Mouse (Mus musculus): ENCODE results near the gene Fam89a. TPM values are rescaled to one million over a fixed set of nuclear protein-coding genes. Genes with fewer than 3 reads are reported as not detected.

Gene Fam89a
- not detected in 2 replicates for total RNA-seq (2017)

GRCm38 (mm10) chr8:124751709-124752173, at the start of gene Fam89a:
Gene Fam89a (minus strand): TSS chr8:124751832.
- ATAC-seq (ENCODE audit: extremely low read depth, insufficient number of reproducible peaks, low FRiP score, poor library complexity, severe bottlenecking) = peak; percentile 43

- ATAC-seq (ENCODE audit: extremely low read depth, insufficient number of reproducible peaks, low FRiP score, poor library complexity, severe bottlenecking) = no peak
Observed at GRCm38 (mm10) chr8:124800542-124800941, 48.9 kb upstream of the Fam89a start.

DNA sequence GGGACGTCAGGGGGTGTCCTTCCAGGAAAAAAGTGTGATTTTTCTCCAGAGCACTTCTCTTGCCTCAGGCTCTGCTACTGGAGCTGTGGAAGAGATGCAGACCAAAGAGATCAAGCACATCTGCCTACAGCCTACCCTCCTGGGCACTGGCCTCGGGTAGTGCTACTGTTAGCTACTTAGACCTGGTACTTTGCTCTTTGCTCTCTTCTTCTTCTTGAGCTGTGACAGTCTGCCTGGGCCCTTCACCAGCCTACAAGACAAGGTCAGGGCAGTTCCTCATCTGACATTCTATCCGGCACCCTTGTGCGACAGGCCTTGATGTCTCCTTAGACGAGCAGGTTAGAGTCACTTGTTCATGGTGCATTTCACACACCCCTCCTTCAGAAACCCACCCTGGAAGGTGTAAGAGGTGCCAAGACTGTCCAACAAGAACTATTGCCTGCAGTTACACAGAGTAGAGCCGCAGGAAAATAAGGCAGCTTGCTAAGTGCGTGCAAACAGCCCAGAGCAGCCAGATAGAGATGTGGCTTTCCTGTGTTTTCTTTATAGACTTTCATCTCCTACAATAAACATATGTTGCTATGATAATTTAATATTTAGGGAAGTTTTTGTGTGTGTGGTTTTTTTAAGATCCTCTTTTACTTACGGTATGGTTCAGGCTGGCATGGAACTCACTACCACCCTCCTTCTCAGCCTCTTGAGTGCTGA, 44.3 kb upstream of the Fam89a start:
- ATAC-seq (ENCODE audit: extremely low read depth, insufficient number of reproducible peaks, low FRiP score, poor library complexity, severe bottlenecking) = no peak

GRCm38 (mm10) chr8:124794486-124794780, 42.8 kb upstream of the Fam89a start:
- no peak for ATAC-seq (ENCODE audit: extremely low read depth, insufficient number of reproducible peaks, low FRiP score, poor library complexity, severe bottlenecking)

- ATAC-seq (ENCODE audit: extremely low read depth, insufficient number of reproducible peaks, low FRiP score, poor library complexity, severe bottlenecking) = no peak
Observed at GRCm38 (mm10) chr8:124793661-124794485, 42.2 kb upstream of the Fam89a start.

DNA sequence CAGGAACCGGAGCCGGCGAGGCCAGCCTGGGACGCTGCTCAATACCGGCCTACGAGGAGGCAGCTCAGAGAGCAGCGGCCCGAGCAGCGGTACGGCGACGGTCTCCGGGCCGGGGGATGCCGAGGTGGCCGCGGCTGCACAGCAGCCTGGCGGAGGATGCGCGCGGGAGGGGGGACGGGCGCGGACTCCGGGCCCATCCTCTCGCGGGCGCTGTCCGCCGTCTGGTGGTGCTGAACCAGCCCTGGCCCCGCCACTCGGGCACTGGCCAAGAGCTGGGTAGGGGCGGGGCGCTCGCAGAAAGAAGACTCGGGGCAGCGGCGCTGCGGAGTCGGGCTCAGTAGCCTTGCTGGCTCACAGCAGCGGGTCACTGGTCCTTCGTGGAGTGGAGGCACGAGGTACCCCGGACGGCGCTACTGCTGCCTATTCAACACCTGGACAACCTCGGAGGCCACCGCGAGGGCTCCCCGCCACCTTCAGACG, 41.6 kb upstream of the Fam89a start:
- peak; percentile 31; the same call in 1 of the 2 replicates for ATAC-seq (ENCODE audit: extremely low read depth, insufficient number of reproducible peaks, low FRiP score, poor library complexity, severe bottlenecking)

DNA sequence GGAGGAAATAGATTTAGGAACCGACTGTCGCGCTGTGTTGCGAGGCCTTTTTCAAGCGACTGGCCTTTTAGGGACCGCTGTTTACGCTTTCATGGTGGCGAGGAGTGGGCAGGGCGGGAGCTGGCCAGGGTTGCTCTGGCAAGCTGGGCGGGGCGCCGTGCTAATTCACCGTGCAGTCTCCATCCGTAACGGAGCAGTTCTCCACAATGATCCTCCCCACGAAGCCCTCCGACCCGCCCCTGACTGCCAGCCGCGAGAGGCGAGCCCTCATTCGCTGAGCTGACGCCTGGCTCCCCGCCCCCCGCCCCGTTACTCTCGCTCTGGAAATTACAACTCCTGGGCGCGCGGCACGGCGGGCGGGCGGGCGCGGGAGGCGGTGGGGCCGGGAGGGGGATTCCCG, 41.1 kb upstream of the Fam89a start, which contains the start of gene Trim67:
TSS of gene Trim67 (plus strand) at position 385 of the 400 bp plus-strand sequence.
- ATAC-seq (ENCODE audit: extremely low read depth, insufficient number of reproducible peaks, low FRiP score, poor library complexity, severe bottlenecking) = no peak

DNA sequence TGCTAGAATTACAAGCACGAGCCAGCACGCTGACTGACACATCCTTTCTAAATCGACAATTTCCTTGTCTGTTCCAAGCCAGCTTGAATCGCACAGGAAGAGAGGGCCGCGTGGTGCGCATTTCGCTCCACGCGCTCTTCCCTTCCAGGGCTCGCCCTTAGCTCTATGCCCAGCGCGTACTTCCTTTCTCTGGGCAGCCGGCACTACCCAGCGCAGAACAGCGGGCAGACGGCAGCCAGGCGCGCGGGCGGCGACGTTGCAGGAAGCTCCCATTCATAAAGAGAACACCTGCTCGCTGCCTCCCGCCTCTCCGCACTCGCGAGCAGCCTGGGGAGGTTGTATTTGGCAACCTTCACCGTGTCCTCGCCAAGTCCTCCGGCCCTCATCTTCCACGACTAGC, 40.6 kb upstream of the Fam89a start:
- ATAC-seq (ENCODE audit: extremely low read depth, insufficient number of reproducible peaks, low FRiP score, poor library complexity, severe bottlenecking) = no peak

GRCm38 (mm10) chr8:124791751-124792150, 40.1 kb upstream of the Fam89a start:
- ATAC-seq (ENCODE audit: extremely low read depth, insufficient number of reproducible peaks, low FRiP score, poor library complexity, severe bottlenecking) = no peak

- no peak for ATAC-seq (ENCODE audit: extremely low read depth, insufficient number of reproducible peaks, low FRiP score, poor library complexity, severe bottlenecking)
Observed at GRCm38 (mm10) chr8:124790676-124791075, 39.0 kb upstream of the Fam89a start.

GRCm38 (mm10) chr8:124784613-124785012, 33.0 kb upstream of the Fam89a start:
- no peak for ATAC-seq (ENCODE audit: extremely low read depth, insufficient number of reproducible peaks, low FRiP score, poor library complexity, severe bottlenecking)

DNA sequence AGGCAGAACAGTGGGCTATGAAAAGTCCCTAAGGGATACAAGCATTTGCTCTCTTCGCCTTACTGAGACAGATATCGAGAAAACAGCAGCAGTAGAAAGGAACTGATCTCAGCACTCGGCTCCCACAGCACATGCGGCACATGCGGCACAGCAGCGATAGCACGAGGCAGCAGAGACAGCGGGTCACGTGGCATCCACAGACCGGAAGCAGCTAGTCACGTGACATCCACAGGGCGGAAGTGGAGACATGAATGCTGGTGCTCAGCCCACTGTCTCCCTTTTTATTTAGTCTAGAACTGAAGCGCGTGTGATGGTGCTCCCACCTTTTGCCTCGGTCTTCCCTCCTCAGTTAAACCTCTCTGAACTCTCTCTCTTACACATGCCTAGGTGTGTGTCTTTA, 31.6 kb upstream of the Fam89a start:
- ATAC-seq (ENCODE audit: extremely low read depth, insufficient number of reproducible peaks, low FRiP score, poor library complexity, severe bottlenecking) = no peak

DNA sequence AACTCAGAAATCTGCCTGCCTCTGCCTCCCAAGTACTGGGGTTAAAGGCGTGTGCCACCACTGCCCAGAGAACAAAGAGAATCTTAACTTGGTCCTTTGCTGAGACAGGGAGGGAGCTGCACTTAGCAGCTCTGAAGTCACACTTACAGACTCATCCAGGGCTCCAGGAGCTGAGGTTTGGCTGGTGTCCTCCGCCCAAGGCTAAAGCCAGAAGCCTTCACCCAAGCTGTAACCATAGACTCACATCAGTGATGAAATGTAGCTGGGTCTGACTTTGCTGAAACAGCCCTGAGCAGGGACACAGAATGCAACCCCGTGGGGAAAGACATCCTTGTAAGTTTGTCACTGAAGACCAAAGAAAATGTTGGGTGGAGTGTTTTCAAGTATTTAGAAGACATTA, 30.8 kb upstream of the Fam89a start:
- no peak for ATAC-seq (ENCODE audit: extremely low read depth, insufficient number of reproducible peaks, low FRiP score, poor library complexity, severe bottlenecking)

- ATAC-seq (ENCODE audit: extremely low read depth, insufficient number of reproducible peaks, low FRiP score, poor library complexity, severe bottlenecking) = no peak
Observed at GRCm38 (mm10) chr8:124780236-124780635, 28.6 kb upstream of the Fam89a start.

DNA sequence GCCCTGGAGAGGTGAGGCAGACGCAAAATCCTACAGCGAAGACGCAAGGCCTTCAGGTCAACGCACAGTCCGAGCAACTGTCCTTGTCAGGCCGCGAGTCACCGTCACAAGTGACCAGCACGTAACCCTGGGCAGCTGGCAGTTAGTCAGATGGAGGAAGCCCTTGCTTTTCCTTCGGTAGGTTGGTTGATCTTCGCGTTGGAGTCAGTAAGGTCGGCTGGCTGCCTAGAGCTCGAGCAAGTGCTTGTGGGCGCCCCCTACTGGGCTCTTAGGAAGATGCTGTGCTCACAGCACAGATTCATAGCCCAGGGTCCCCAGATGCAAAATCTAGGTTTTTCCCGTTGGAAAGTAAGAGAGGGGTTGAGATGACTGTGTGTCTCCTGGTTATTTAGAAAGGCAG, 24.1 kb upstream of the Fam89a start:
- ATAC-seq (ENCODE audit: extremely low read depth, insufficient number of reproducible peaks, low FRiP score, poor library complexity, severe bottlenecking) = peak; percentile 34; the same call in 1 of the 2 replicates

GRCm38 (mm10) chr8:124772389-124772788, 20.8 kb upstream of the Fam89a start:
- ATAC-seq (ENCODE audit: extremely low read depth, insufficient number of reproducible peaks, low FRiP score, poor library complexity, severe bottlenecking) = no peak

- ATAC-seq (ENCODE audit: extremely low read depth, insufficient number of reproducible peaks, low FRiP score, poor library complexity, severe bottlenecking) = no peak
Observed at GRCm38 (mm10) chr8:124763061-124763460, 11.4 kb upstream of the Fam89a start.

- no peak for ATAC-seq (ENCODE audit: extremely low read depth, insufficient number of reproducible peaks, low FRiP score, poor library complexity, severe bottlenecking)
Observed at GRCm38 (mm10) chr8:124758544-124758943, 6.9 kb upstream of the Fam89a start.

GRCm38 (mm10) chr8:124756601-124757000, 5.0 kb upstream of the Fam89a start:
- ATAC-seq (ENCODE audit: extremely low read depth, insufficient number of reproducible peaks, low FRiP score, poor library complexity, severe bottlenecking) = no peak

DNA sequence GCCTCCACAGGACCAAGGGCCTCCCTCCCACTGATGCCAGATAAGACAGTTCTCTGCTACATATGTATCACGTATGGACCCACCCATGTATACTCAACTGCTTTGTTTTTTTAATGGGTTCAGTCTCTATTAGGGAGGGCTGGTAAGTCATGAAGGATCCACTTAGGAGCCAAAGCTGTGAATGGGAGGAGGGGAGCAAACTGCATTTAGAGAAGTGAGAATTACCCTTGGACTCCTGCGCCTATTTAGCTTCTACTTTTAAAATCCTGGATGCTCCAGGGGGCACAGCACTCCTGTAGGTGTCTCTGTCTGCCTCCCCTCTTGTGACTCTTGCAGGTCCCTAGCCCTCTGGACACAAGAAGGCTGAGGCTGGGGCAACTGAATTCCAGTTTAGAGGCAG, 4.5 kb upstream of the Fam89a start:
- no peak for ATAC-seq (ENCODE audit: extremely low read depth, insufficient number of reproducible peaks, low FRiP score, poor library complexity, severe bottlenecking)

Data from neutrophil, adult 5-6 weeks (primary cell).